Mouse (Mus musculus) CH12.LX (cell line): Measurements from ENCODE around the gene Ikzf3.

Source experiments
- BHLHE40 ChIP-seq: IDR thresholded peaks from 2 replicates; pipeline ENCODE4 v1.6.1; 2011; ENCODE audit warnings: mild to moderate bottlenecking, low read depth, low read length, improper control_type of control experiment
- CTCF ChIP-seq, 2 experiments: IDR thresholded peaks in 1 of 2; conservative IDR thresholded peaks in 1 of 2; 2 replicates each; pipeline ENCODE4 v1.5.1; 2011 to 2012; ENCODE audit warnings: low read depth in 2 of 2, low read length in 2 of 2, improper control_type of control experiment in 1 of 2, inconsistent platforms in 1 of 2, mild to moderate bottlenecking in 1 of 2, moderate library complexity in 1 of 2
- EP300 ChIP-seq: IDR thresholded peaks from 2 replicates; pipeline ENCODE4 v1.6.1; 2011; ENCODE audit warnings: low read length, improper control_type of control experiment
- ETS1 ChIP-seq: conservative IDR thresholded peaks from 2 replicates; pipeline ENCODE4 v1.6.1; 2012; ENCODE audit warnings: low read depth, mild to moderate bottlenecking, inconsistent platforms, low read length, improper control_type of control experiment, moderate library complexity
- GABPA ChIP-seq: IDR thresholded peaks from 2 replicates; pipeline ENCODE4 v1.6.1; 2012; ENCODE audit warnings: low read depth, low read length, improper control_type of control experiment, inconsistent platforms; ENCODE audit not compliant: insufficient replicate concordance
- HCFC1 ChIP-seq: IDR thresholded peaks from 2 replicates; pipeline ENCODE4 v1.6.1; 2012; ENCODE audit warnings: low read depth, mild to moderate bottlenecking, inconsistent platforms, low read length, improper control_type of control experiment
- JUND ChIP-seq: conservative IDR thresholded peaks from 2 replicates; pipeline ENCODE4 v1.6.1; 2011; ENCODE audit warnings: low read depth, low read length, improper control_type of control experiment
- MEF2A ChIP-seq: IDR thresholded peaks from 2 replicates; pipeline ENCODE4 v1.6.1; 2014; ENCODE audit warnings: low read depth, mild to moderate bottlenecking, inconsistent platforms, low read length, improper control_type of control experiment, borderline replicate concordance
- POLR2A ChIP-seq: IDR thresholded peaks from 2 replicates; pipeline ENCODE4 v1.6.1; 2011; ENCODE audit warnings: low read depth, mild to moderate bottlenecking, improper control_type of control experiment, low read length
- POLR2AphosphoS2 ChIP-seq: IDR thresholded peaks from 2 replicates; pipeline ENCODE4 v1.6.1; 2011; ENCODE audit warnings: low read depth, low read length, improper control_type of control experiment
- TBP ChIP-seq: conservative IDR thresholded peaks from 2 replicates; pipeline ENCODE4 v1.6.1; 2011; ENCODE audit warnings: low read depth, low read length, improper control_type of control experiment
- ZMIZ1 ChIP-seq: IDR thresholded peaks from 2 replicates; pipeline ENCODE4 v1.6.1; 2012; ENCODE audit warnings: low read depth, mild to moderate bottlenecking, inconsistent platforms, low read length, improper control_type of control experiment

GRCm38 (mm10) chr11:98455484-98455883, 90.3 kb downstream of the Ikzf3 start:
- TF ChIP-seq TBP (no peak), CTCF (conservative IDR thresholded peaks at IDR 0.05 in 1 of 2, IDR thresholded peaks at IDR 0.05 in 1 of 2; ENCODE audit: low read depth in 2 of 2, low read length in 2 of 2) (peak; percentile 25 to 63; a peak in 3 of 4 replicates), POLR2A (no peak), EP300 (no peak), ETS1 (no peak), MEF2A (no peak), HCFC1 (no peak), POLR2AphosphoS2 (no peak), BHLHE40 (no peak), JUND (no peak), ZMIZ1 (0 out of 2 replicates have a peak, but pooled peaks have one; percentile 9), GABPA (no peak)
